Mouse (Mus musculus) kidney, adult 2 months (tissue): ENCODE measurements at regions not wholly inside any gene's neighbourhood (a gene's known extent, or its start where the extent isn't known, plus 50 kb on each side); places are given as distances from the start of the nearest gene placed in this dataset.

Experiments
- DNase-seq: peaks from one replicate; pipeline ENCODE4 v3.0.0; 2021
- H3K27ac ChIP-seq: fragments of 200-500 bp; 2 replicates; pipeline ENCODE4 v1.5.1; 2012; ENCODE audit warnings: low read depth, low read length, control low read depth, inconsistent platforms; ENCODE audit not compliant: insufficient read depth
- H3K27me3 ChIP-seq: fragments of 200-500 bp; replicated peaks from 2 replicates; pipeline ENCODE4 v1.6.1; 2012; ENCODE audit warnings: mild to moderate bottlenecking, moderate library complexity, low read length, inconsistent platforms; ENCODE audit not compliant: control insufficient read depth, insufficient read depth
- H3K36me3 ChIP-seq: fragments of 200-500 bp; 2 replicates; pipeline ENCODE4 v1.6.1; 2012; ENCODE audit warnings: mild to moderate bottlenecking, moderate library complexity, low read length, inconsistent platforms; ENCODE audit not compliant: control insufficient read depth, insufficient read depth
- H3K4me1 ChIP-seq: fragments of 200-500 bp; 2 replicates; pipeline ENCODE4 v1.6.1; 2011; ENCODE audit warnings: low read length; ENCODE audit not compliant: control insufficient read depth, insufficient read depth
- H3K4me3 ChIP-seq: fragments of 200-500 bp; 2 replicates; pipeline ENCODE4 v1.5.1; 2011; ENCODE audit warnings: mild to moderate bottlenecking, low read depth, low read length, control low read depth; ENCODE audit not compliant: insufficient read depth
- CTCF ChIP-seq: fragments of 200-500 bp; conservative IDR thresholded peaks from 2 replicates; pipeline ENCODE4 v1.5.1; 2011; ENCODE audit warnings: low read depth, mild to moderate bottlenecking, control low read depth, low read length, moderate library complexity, mixed read lengths; ENCODE audit not compliant: insufficient read depth, insufficient read length
- POLR2A ChIP-seq: fragments of 200-500 bp; IDR thresholded peaks from one replicate; pipeline ENCODE4 v1.6.1; 2011; ENCODE audit warnings: low read depth, low read length, control low read depth
- WGBS: fragments of 180-500 bp; shearing (Covaris S2); methylation state at CpG from one replicate; pipeline ENCODE4 v1.1.7; 2018; 5-methylcytosine and 5-hydroxymethylcytosine counted together

DNA sequence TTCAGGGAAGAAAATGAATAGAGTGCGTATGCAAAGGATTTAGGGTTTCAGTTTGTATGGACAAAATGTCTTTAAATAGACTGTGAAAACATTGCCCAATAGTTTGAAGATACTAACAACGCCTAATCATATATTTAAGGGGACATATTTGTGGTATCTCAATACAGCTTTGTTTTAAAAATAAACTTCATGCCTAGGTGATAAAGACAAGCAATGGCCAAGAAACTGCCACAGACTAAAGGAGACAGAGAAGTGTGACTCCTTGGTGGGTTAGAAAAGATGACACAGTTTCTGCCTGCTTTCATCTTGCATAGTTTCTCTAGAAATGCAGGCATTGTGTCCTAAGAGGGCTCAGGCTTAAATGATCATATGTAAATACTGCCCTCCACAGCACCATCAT is 435.7 kb upstream of the Plxna2 start:
- Histone ChIP-seq H3K4me3 (no peak overlapping the region), H3K27me3 (no peaks in the 10 kb centered on the region), H3K36me3 (no peaks in the 10 kb centered on the region), H3K27ac (no peak overlapping the region), H3K4me1 (no peaks in the 10 kb centered on the region)
- no peak for TF ChIP-seq CTCF
- no peak for TF ChIP-seq POLR2A
- WGBS, result 85% methylated on average over 2 of the region's 2 CpGs
- no peak for DNase-seq

DNA sequence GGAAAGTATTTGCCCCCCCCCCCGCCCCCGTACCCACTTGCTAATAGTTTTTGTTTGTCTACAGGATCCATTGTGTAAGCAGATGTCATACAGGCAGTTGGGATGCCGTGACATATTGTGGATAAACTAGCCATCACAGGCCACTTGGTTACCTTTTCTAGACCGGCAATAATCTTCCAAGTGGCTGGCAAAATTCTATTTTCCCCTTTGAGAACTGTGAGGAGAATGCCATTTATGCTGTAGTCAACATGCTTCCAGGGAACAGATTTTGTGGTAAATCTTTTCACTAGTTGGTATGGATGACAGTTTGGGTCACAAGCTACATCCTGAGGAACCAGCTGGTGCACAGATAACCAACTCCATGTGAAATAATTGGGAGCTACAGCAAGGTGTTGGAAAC is 456.5 kb upstream of the Plxna2 start:
- 81% methylated on average over 4 of the region's 4 CpGs for WGBS
- no peaks in the 10 kb centered on the region for H3K36me3 ChIP-seq
- no peak for DNase-seq
- no peak overlapping the region for H3K27ac ChIP-seq
- TF ChIP-seq POLR2A, result no peak
- no peak for TF ChIP-seq CTCF
- no peaks in the 10 kb centered on the region for H3K4me1 ChIP-seq
- no peaks in the 10 kb centered on the region for H3K27me3 ChIP-seq
- H3K4me3 ChIP-seq, result no peak overlapping the region

DNA sequence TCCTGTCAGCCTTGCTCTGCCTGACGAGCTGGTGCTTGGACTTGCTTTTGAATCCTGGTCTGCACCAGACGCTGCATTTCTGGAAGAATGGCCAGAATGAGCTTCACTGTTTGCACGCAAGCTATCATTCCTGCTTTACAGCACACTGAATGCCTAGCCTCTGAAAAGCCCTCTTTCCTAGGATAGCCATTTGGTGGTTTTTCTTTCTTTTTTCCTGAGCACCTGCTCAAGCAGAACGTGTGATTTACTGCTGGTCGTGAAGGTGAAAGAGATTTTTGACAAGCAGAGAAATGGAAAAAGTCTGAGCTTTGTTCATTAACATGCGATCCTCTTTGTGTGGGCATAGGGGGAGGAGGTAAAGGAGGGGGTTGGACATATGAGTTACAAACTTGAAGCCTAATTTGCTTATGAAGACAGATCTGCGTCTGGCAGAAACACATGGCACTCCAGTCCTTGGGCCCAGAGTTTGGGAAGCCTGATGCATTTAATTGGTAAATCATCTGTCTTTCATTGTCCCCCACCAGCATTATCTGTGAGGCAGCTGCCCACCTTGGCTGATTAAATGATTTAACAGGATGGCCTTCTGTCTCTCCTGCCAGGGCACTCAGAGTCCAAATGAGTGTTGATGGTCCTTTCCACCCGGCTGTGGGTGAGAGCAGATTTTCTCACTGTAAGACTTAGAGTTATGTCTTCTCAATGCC is 457.1 kb upstream of the Plxna2 start:
- no peak for DNase-seq
- Histone ChIP-seq H3K4me3 (no peak overlapping the region), H3K27ac (no peak overlapping the region), H3K27me3 (no peaks in the 10 kb centered on the region), H3K4me1 (no peaks in the 10 kb centered on the region), H3K36me3 (no peaks in the 10 kb centered on the region)
- WGBS, result 41% methylated on average over 8 of the region's 8 CpGs
- TF ChIP-seq CTCF (no peak), POLR2A (no peak)

DNA sequence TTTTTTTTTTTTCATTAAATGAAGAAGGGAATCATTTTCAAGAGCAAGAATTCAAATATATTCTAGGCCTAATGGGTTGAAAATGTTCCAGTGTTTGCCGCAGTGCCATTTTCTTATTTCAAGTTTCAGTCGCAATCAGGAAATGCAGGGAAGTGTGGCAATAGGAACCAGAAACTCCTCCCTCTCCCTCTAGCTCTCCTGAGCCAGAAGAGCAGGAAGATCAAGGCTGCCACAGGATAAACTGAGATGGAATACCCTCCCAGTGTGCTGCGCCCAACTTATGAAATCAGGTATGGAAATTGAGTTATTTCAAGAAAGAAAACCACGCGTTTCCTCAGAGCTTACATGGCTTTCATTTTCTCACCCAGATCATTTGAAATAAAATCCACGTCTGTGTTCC is 460.8 kb upstream of the Plxna2 start:
- TF ChIP-seq CTCF (no peak), POLR2A (no peak)
- no peaks in the 10 kb centered on the region for H3K27me3 ChIP-seq
- 90% methylated on average over 6 of the region's 6 CpGs for WGBS
- no peak for DNase-seq
- no peak overlapping the region for H3K4me3 ChIP-seq
- H3K36me3 ChIP-seq, result no peaks in the 10 kb centered on the region
- H3K4me1 ChIP-seq, result no peaks in the 10 kb centered on the region
- no peak overlapping the region for H3K27ac ChIP-seq

DNA sequence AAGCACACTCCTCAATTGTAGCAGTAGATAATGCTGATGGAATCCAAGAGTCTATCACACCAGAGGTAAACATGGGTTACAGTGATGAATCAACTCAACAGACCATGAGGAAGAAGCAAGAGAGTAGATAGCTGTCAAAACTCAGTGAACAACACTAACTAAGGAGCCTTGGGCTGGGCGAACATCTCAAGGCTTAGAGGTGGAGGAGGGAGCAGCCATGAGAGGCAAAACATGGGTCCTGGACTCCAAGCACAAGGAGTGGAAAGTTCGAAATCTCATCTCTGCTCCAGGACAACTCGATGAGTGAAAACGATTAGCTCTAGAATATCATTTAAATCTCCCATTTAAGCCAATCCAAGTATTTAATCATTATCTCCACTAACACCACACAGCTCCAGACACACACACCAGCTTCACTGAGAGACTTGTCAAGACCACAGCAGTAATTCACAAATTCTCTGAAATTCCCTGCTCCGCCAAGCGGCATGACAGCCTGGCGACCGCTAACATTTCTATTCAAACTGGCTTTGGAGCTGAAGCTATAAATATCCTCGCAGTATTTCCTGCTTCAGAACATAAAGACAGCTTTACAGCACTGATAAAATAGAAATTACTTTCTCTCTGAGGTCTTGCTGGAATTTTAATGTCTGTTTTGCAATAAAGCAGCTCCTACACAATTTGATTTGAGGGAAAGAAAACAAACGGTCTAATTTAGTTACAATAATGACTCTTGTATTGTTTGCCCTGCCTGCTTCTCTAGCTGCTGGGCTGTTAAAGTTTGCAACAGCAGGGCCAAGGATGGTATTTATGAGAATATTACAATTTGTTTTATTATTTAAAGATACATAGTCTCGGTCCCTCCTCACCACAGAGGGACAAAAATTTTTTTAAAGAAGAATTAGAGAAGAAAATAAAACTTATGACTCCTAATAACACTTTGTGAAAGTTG is 469.3 kb upstream of the Plxna2 start:
- no peak overlapping the region for H3K27ac ChIP-seq
- H3K27me3 ChIP-seq, result no peaks in the 10 kb centered on the region
- TF ChIP-seq CTCF (no peak), POLR2A (no peak)
- 30% methylated on average over 11 of the region's 11 CpGs for WGBS
- no peaks in the 10 kb centered on the region for H3K36me3 ChIP-seq
- no peak overlapping the region for H3K4me3 ChIP-seq
- no peak for DNase-seq
- no peaks in the 10 kb centered on the region for H3K4me1 ChIP-seq

DNA sequence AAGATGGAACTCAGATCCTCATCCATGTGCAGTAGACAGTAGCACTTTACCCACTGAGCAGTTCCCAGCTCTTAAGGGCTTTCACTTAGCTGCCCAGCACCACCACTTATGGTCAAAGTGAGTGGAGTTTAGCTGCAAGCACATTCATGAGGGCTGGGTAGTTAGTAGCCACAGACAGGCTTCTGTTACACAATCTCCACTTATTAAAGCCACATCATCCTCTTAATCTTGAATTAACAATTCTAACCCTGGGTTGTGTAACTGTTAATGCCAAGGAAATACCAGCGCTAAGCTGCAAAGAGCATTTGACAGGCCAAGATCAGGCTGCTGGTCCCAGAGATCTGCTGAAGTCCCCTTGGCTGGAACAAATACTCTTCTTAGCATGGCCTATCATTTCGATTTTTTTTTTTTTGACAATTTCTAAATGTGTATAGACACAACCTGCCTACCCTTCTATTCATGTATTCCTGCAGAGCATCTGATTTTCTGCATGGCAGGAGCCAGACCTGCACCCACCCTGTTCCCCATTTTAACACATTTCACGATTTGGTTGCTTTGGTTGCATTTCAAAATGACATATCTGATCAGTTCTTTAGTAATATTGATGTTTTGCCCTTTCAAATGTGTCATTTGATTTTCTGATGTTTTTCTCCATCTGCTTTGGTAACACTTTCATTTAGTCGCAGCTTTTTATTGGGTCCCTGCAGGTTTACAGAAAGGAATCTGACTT is 500.2 kb upstream of the Plxna2 start:
- DNase-seq, result no peak
- TF ChIP-seq CTCF (no peak), POLR2A (no peak)
- Histone ChIP-seq H3K4me1 (no peaks in the 10 kb centered on the region), H3K27ac (no peak overlapping the region), H3K4me3 (no peak overlapping the region), H3K27me3 (no peaks in the 10 kb centered on the region), H3K36me3 (no peaks in the 10 kb centered on the region)
- WGBS, result 81% methylated on average over 4 of the region's 4 CpGs

DNA sequence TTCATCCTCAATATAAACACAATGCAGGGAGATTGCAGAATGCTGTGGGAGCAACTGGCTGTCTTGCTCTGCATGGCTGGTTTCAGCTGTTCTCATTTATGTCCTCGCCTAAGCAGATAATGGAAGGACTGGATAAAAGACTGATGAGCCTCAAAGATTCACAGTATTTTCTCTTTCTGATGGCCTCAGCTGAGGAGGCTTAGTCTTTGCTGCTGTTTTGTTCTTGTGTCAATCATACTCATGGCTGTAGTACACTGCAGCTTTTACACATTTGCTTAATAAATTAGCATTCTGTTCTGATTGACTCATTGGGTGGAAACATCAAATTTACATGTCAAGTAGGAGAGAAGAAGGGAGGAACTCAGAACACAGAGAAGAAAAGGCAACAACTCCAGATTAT is 503.6 kb upstream of the Plxna2 start:
- no peak for DNase-seq
- TF ChIP-seq POLR2A, result no peak
- TF ChIP-seq CTCF, result no peak
- Histone ChIP-seq H3K4me3 (no peak overlapping the region), H3K27me3 (no peaks in the 10 kb centered on the region), H3K4me1 (no peaks in the 10 kb centered on the region), H3K27ac (no peak overlapping the region), H3K36me3 (no peaks in the 10 kb centered on the region)
- 57% methylated on average over 1 of the region's 1 CpGs for WGBS
